Mouse (Mus musculus) frontal cortex, postnatal 36 days (tissue): ENCODE measurements around the gene Leo1.
A peak's percentile ranks its signal among the peaks of the same experiment; 100 is the strongest.
"Not testable (repeated sequence)": the region's sequence is repeated elsewhere in the genome, so short reads cannot be mapped to it uniquely, and the experiment has no call there.

ENCODE experiments used
- DNase-seq, 2 experiments: peaks; one replicate each; pipeline ENCODE4 v3.0.0; 2022; ENCODE audit warnings: low spot score in 2 of 2

Gene Leo1

GRCm38 (mm10) chr9:75425796-75426391 is 15.4 kb upstream of the Leo1 start:
- DNase-seq: no peak

GRCm38 (mm10) chr9:75427366-75428273 is 13.7 kb upstream of the Leo1 start:
- peak in 1 of 2 experiments; percentile 44 for DNase-seq

GRCm38 (mm10) chr9:75428274-75428600 is 13.1 kb upstream of the Leo1 start:
- DNase-seq: no peak

GRCm38 (mm10) chr9:75429040-75429439 is 12.3 kb upstream of the Leo1 start:
- DNase-seq: no peak

GRCm38 (mm10) chr9:75429657-75430056 is 11.7 kb upstream of the Leo1 start:
- no peak for DNase-seq

GRCm38 (mm10) chr9:75430822-75431621 is 10.3 kb upstream of the Leo1 start:
- peak in 1 of 2 experiments; percentile 42 for DNase-seq

- no peak for DNase-seq
Measured at GRCm38 (mm10) chr9:75432694-75433093, 8.6 kb upstream of the Leo1 start.

- DNase-seq: peak in 1 of 2 experiments; percentile 48
Measured at GRCm38 (mm10) chr9:75434172-75434793, 7.0 kb upstream of the Leo1 start.

- DNase-seq: no peak
Measured at GRCm38 (mm10) chr9:75434872-75435271, 6.5 kb upstream of the Leo1 start.

- no peak for DNase-seq
Measured at GRCm38 (mm10) chr9:75435291-75435690, 6.0 kb upstream of the Leo1 start.

- DNase-seq: peak; percentile 29 to 46
Measured at GRCm38 (mm10) chr9:75435918-75436317, 5.4 kb upstream of the Leo1 start.

- no peak for DNase-seq
Measured at GRCm38 (mm10) chr9:75437653-75438385, 3.5 kb upstream of the Leo1 start.

- no peak for DNase-seq
Measured at GRCm38 (mm10) chr9:75441691-75442131, 387 bp downstream of the Leo1 start.

GRCm38 (mm10) chr9:75444981-75445380 is 3.7 kb downstream of the Leo1 start:
- no peak for DNase-seq

GRCm38 (mm10) chr9:75446574-75446973 is 5.2 kb downstream of the Leo1 start:
- not testable (repeated sequence) for DNase-seq

GRCm38 (mm10) chr9:75448021-75448420 is 6.7 kb downstream of the Leo1 start:
- no peak for DNase-seq

GRCm38 (mm10) chr9:75453994-75454393 is 12.7 kb downstream of the Leo1 start:
- DNase-seq: no peak

- DNase-seq: no peak
Measured at GRCm38 (mm10) chr9:75455684-75456083, 14.4 kb downstream of the Leo1 start.

- no peak for DNase-seq
Measured at GRCm38 (mm10) chr9:75463050-75463660, 21.8 kb downstream of the Leo1 start.

- peak in 1 of 2 experiments; percentile 66 for DNase-seq
Measured at GRCm38 (mm10) chr9:75465856-75466255, 24.5 kb downstream of the Leo1 start.

- no peak for DNase-seq
Measured at GRCm38 (mm10) chr9:75466641-75467040, 25.3 kb downstream of the Leo1 start.
